Mouse (Mus musculus): ENCODE results near the gene Glb1l3. TPM values are rescaled to one million over a fixed set of nuclear protein-coding genes. Genes with fewer than 3 reads are reported as not detected.
A peak's percentile ranks its signal among the peaks of the same experiment; 100 is the strongest.
"Not testable (repeated sequence)": the region's sequence is repeated elsewhere in the genome, so short reads cannot be mapped to it uniquely, and the experiment has no call there.

The Glb1l3 gene
- polyA plus RNA-seq (2015; fragmentation: Nextera tagmentation; extraction: Ambion mirVana) = not detected in 2 replicates

- Histone ChIP-seq H3K4me2 (replicated peaks) (no peak within 1 kb of the TSS), H3K4me1 (no peaks in the 10 kb centered on the region), H3K4me3 (replicated peaks) (no peak within 1 kb of the TSS), H3K9me3 (replicated peaks) (no peaks in the 10 kb centered on the region), H3K9ac (no peak within 1 kb of the TSS), H3K27me3 (no peaks in the 10 kb centered on the region), H3K27ac (replicated peaks) (no peak within 1 kb of the TSS), H3K36me3 (no peaks in the 10 kb centered on the region)
- no peak for ATAC-seq (ENCODE audit: insufficient number of reproducible peaks, low FRiP score, low TSS enrichment, low read depth)
- WGBS = 71% methylated on average over 5 of the region's 5 CpGs
Measured at GRCm38 (mm10) chr9:26860751-26861150, at the start of gene Glb1l3. Gene Glb1l3, minus strand, starts transcription at chr9:26860890.

GRCm38 (mm10) chr9:26869856-26870255 is 9.2 kb upstream of the Glb1l3 start:
- not testable (repeated sequence) for H3K36me3 ChIP-seq; H3K9me3 ChIP-seq (replicated peaks); ATAC-seq (ENCODE audit: insufficient number of reproducible peaks, low FRiP score, low TSS enrichment, low read depth); H3K9ac ChIP-seq; H3K4me3 ChIP-seq (replicated peaks); H3K4me1 ChIP-seq; H3K27ac ChIP-seq (replicated peaks); H3K27me3 ChIP-seq; H3K4me2 ChIP-seq (replicated peaks)
- 82% methylated on average over 7 of the region's 7 CpGs for WGBS

- Histone ChIP-seq H3K4me2 (replicated peaks) (no peak overlapping the region), H3K27me3 (no peaks in the 10 kb centered on the region), H3K9me3 (replicated peaks) (no peaks in the 10 kb centered on the region), H3K4me3 (replicated peaks) (no peak overlapping the region), H3K36me3 (no peaks in the 10 kb centered on the region), H3K27ac (replicated peaks) (no peak overlapping the region), H3K4me1 (no peaks in the 10 kb centered on the region), H3K9ac (no peak overlapping the region)
- 79% methylated on average over 3 of the region's 3 CpGs for WGBS
- ATAC-seq (ENCODE audit: insufficient number of reproducible peaks, low FRiP score, low TSS enrichment, low read depth) = no peak
Measured at GRCm38 (mm10) chr9:26831089-26831488, 29.6 kb downstream of the Glb1l3 start.

GRCm38 (mm10) chr9:26819942-26820341 is 40.7 kb downstream of the Glb1l3 start:
- H3K4me1 ChIP-seq = no peaks in the 10 kb centered on the region
- no peak for ATAC-seq (ENCODE audit: insufficient number of reproducible peaks, low FRiP score, low TSS enrichment, low read depth)

GRCm38 (mm10) chr9:26808735-26809134 is 52.0 kb downstream of the Glb1l3 start:
- Histone ChIP-seq H3K27ac (replicated peaks) (no peak overlapping the region), H3K27me3 (no peaks in the 10 kb centered on the region), H3K4me2 (replicated peaks) (no peak overlapping the region), H3K4me1 (peaks cover 10% of the 10 kb centered on the region), H3K9me3 (replicated peaks) (no peaks in the 10 kb centered on the region), H3K36me3 (no peaks in the 10 kb centered on the region), H3K4me3 (replicated peaks) (no peak overlapping the region), H3K9ac (no peak overlapping the region)
- no peak for ATAC-seq (ENCODE audit: insufficient number of reproducible peaks, low FRiP score, low TSS enrichment, low read depth)
- WGBS = 85% methylated on average over 2 of the region's 2 CpGs

More at GRCm38 (mm10) chr9:26819942-26820341, 40.7 kb downstream of the Glb1l3 start:
- H3K27ac ChIP-seq (replicated peaks) = no peak overlapping the region
- H3K4me2 ChIP-seq (replicated peaks) = no peak overlapping the region
- H3K9me3 ChIP-seq (replicated peaks) = no peaks in the 10 kb centered on the region
- 43% methylated on average over 1 of the region's 1 CpGs for WGBS
- no peaks in the 10 kb centered on the region for H3K27me3 ChIP-seq
- no peak overlapping the region for H3K4me3 ChIP-seq (replicated peaks)
- H3K9ac ChIP-seq = no peak overlapping the region
- H3K36me3 ChIP-seq = no peaks in the 10 kb centered on the region

GRCm38 (mm10) chr9:26805935-26806666 is 54.6 kb downstream of the Glb1l3 start, which contains the start of gene Glb1l2:
Gene Glb1l2, minus strand, starts transcription at chr9:26806468.
- WGBS = 2% methylated on average over 33 of the region's 33 CpGs
- peak; percentile 100 for ATAC-seq (ENCODE audit: insufficient number of reproducible peaks, low FRiP score, low TSS enrichment, low read depth)
- no peaks in the 10 kb centered on the region for H3K27me3 ChIP-seq
- H3K4me2 ChIP-seq (replicated peaks) = peak within 1 kb of the TSS; percentile 88
- H3K9me3 ChIP-seq (replicated peaks) = no peaks in the 10 kb centered on the region
- H3K4me3 ChIP-seq (replicated peaks) = peak within 1 kb of the TSS; percentile 52
- no peak within 1 kb of the TSS for H3K9ac ChIP-seq
- no peaks in the 10 kb centered on the region for H3K36me3 ChIP-seq
- H3K27ac ChIP-seq (replicated peaks) = peak within 1 kb of the TSS; percentile 68; the same call in 1 of the 2 replicates
- H3K4me1 ChIP-seq = peaks cover 10% of the 10 kb centered on the region

- H3K4me2 ChIP-seq (replicated peaks) = no peak overlapping the region
- no peaks in the 10 kb centered on the region for H3K27me3 ChIP-seq
- no peak overlapping the region for H3K4me3 ChIP-seq (replicated peaks)
- H3K9me3 ChIP-seq (replicated peaks) = no peaks in the 10 kb centered on the region
- no peak for ATAC-seq (ENCODE audit: insufficient number of reproducible peaks, low FRiP score, low TSS enrichment, low read depth)
- peaks cover 10% of the 10 kb centered on the region for H3K4me1 ChIP-seq
- no peak overlapping the region for H3K9ac ChIP-seq
- H3K36me3 ChIP-seq = no peaks in the 10 kb centered on the region
- no peak overlapping the region for H3K27ac ChIP-seq (replicated peaks)
Measured at GRCm38 (mm10) chr9:26804321-26804720, 56.4 kb downstream of the Glb1l3 start.

- 84% methylated on average over 2 of the region's 2 CpGs for WGBS
- no peak for ATAC-seq (ENCODE audit: insufficient number of reproducible peaks, low FRiP score, low TSS enrichment, low read depth)
- no peak overlapping the region for H3K4me2 ChIP-seq (replicated peaks)
- H3K36me3 ChIP-seq = no peaks in the 10 kb centered on the region
- H3K27me3 ChIP-seq = no peaks in the 10 kb centered on the region
- H3K4me1 ChIP-seq = no peaks in the 10 kb centered on the region
- H3K4me3 ChIP-seq (replicated peaks) = no peak overlapping the region
- no peak overlapping the region for H3K9ac ChIP-seq
- H3K9me3 ChIP-seq (replicated peaks) = no peaks in the 10 kb centered on the region
- H3K27ac ChIP-seq (replicated peaks) = no peak overlapping the region
Measured at GRCm38 (mm10) chr9:26800357-26800756, 60.3 kb downstream of the Glb1l3 start.

- no peak for ATAC-seq (ENCODE audit: insufficient number of reproducible peaks, low FRiP score, low TSS enrichment, low read depth)
- H3K9me3 ChIP-seq (replicated peaks) = no peaks in the 10 kb centered on the region
- no peak overlapping the region for H3K27ac ChIP-seq (replicated peaks)
- H3K4me3 ChIP-seq (replicated peaks) = no peak overlapping the region
- H3K4me2 ChIP-seq (replicated peaks) = no peak overlapping the region
- H3K4me1 ChIP-seq = no peaks in the 10 kb centered on the region
- no peaks in the 10 kb centered on the region for H3K27me3 ChIP-seq
- 73% methylated on average over 1 of the region's 1 CpGs for WGBS
- H3K36me3 ChIP-seq = no peaks in the 10 kb centered on the region
- H3K9ac ChIP-seq = no peak overlapping the region
Measured at GRCm38 (mm10) chr9:26798731-26799130, 62.0 kb downstream of the Glb1l3 start.

- no peaks in the 10 kb centered on the region for H3K9me3 ChIP-seq (replicated peaks)
- H3K4me2 ChIP-seq (replicated peaks) = no peak overlapping the region
- H3K27ac ChIP-seq (replicated peaks) = no peak overlapping the region
- H3K27me3 ChIP-seq = no peaks in the 10 kb centered on the region
- H3K4me3 ChIP-seq (replicated peaks) = no peak overlapping the region
- no peaks in the 10 kb centered on the region for H3K36me3 ChIP-seq
- H3K4me1 ChIP-seq = no peaks in the 10 kb centered on the region
- no peak for ATAC-seq (ENCODE audit: insufficient number of reproducible peaks, low FRiP score, low TSS enrichment, low read depth)
- no peak overlapping the region for H3K9ac ChIP-seq
- WGBS = 78% methylated on average over 3 of the region's 3 CpGs
Measured at GRCm38 (mm10) chr9:26798205-26798604, 62.5 kb downstream of the Glb1l3 start.

- H3K9me3 ChIP-seq (replicated peaks) = no peaks in the 10 kb centered on the region
- 72% methylated on average over 3 of the region's 3 CpGs for WGBS
Measured at GRCm38 (mm10) chr9:26792829-26793228, 67.9 kb downstream of the Glb1l3 start.

More at GRCm38 (mm10) chr9:26792829-26793228, 67.9 kb downstream of the Glb1l3 start:
- ATAC-seq (ENCODE audit: insufficient number of reproducible peaks, low FRiP score, low TSS enrichment, low read depth) = no peak
- no peak overlapping the region for H3K9ac ChIP-seq
- H3K4me3 ChIP-seq (replicated peaks) = no peak overlapping the region
- no peaks in the 10 kb centered on the region for H3K4me1 ChIP-seq
- no peak overlapping the region for H3K4me2 ChIP-seq (replicated peaks)
- H3K36me3 ChIP-seq = no peaks in the 10 kb centered on the region
- no peaks in the 10 kb centered on the region for H3K27me3 ChIP-seq
- no peak overlapping the region for H3K27ac ChIP-seq (replicated peaks)

All from embryonic facial prominence, embryonic 15.5 days (tissue).